Mouse (Mus musculus): ENCODE measurements around the gene Gm49396.

- no peak for TF ChIP-seq CTCF (IDR thresholded peaks at IDR 0.05; ENCODE audit: borderline replicate concordance, insufficient read depth, low read length)
- TF ChIP-seq POLR2A (IDR thresholded peaks at IDR 0.05; ENCODE audit: low read depth, low read length), result no peak
These were observed 4.4 kb downstream of the Gm49396 start for GRCm38 (mm10) chr7:30567555-30567954.

Measured in embryonic fibroblast, embryonic 13.5 days (primary cell).